Mouse (Mus musculus) c-Kit-positive CD71-negative TER-119-negative erythroid progenitor cells, embryonic 14.5 days (primary cell): Measurements from ENCODE around the gene Osbpl6.

Experiments used
- DNase-seq: peaks from one replicate; pipeline ENCODE4 v3.0.0-alpha.2; 2013; ENCODE audit warnings: low read depth

Gene Osbpl6

DNA sequence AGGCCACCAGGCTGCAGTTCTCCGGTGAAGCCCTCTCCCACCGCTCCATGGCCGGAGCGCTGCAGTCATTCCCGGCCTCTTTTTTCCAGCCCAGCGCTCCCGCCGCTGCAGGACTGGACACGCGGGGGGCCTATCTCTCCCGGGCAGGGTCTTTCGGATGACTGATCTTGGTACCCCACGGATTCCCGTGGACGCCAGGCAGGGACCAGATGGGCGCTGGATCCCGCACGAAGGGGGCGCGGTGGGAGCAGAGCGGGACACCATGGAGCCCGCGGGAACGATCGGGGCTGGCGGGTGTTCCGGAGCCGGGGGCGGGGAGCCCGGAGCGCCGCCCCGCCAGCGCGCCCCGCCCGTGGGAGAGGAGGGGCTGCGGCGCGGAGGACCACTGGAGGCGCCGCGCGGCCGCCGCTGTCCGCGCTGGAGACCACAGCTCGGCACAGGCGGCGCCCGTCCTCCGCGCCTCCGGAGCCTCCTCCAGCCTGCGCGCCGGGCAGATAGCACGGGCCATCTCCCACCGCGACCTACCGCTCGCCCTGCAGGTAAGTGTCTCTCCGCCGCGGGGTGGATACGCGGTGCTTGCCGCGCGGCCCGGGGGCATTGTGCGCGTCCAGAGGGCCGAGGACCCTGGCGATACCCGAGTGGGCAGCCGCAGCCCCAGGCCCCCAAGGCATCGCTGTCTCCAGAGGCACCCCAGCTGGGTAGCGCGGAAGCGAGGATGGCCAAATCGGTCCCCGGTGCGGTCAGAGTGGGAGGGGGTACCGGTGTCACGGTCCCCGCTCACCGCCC lies at the start of gene Osbpl6:
Gene Osbpl6, plus strand, starts transcription at position 358 of the 786 bp plus-strand sequence.
- no peak for DNase-seq

DNA sequence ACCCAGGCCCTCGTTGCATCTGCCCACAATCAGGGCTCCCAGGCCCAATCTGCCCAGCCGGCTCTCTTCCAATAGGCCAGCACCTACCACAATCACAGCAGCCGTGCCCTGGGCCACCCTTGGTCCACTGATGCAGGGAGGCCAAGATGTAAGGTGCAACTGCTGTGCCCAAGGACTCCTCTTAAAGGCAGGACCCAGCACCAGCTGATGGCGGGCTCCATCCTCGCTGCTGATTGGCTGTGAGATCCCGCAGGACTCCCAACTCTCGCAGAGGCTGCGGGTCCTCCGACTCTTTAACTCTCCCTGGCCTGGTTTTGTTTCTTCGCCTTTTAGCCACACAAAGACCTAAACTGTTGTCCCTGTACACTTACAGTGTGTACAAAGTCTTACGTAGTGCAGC lies 46.1 kb upstream of the Osbpl6 start, which contains the start of gene Cyct:
Gene Cyct, minus strand, starts transcription at position 225 of the 400 bp plus-strand sequence.
- no peak for DNase-seq

GRCm38 (mm10) chr2:76362111-76362510 lies 44.2 kb upstream of the Osbpl6 start:
- DNase-seq: no peak

DNA sequence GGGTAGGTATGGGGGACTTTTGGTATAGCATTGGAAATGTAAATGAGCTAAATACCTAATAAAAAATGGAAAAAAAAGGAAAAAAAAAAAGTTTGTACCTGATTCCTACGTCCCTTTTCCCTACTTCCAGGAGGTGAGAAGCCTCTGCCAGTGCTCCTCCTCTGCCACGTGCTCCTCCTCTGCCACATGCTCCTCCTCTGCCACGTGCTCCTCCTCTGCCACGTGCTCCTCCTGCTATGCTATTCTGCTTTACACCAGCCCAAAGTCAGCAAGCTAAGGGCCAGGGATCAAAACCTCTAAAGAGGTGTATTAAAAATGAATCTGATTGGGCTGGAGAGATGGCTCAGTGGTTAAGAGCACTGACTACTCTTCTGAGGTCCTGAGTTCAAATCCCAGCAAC lies 40.5 kb upstream of the Osbpl6 start:
- no peak for DNase-seq

GRCm38 (mm10) chr2:76367188-76367922 lies 39.0 kb upstream of the Osbpl6 start:
- DNase-seq: peak; percentile 79

DNA sequence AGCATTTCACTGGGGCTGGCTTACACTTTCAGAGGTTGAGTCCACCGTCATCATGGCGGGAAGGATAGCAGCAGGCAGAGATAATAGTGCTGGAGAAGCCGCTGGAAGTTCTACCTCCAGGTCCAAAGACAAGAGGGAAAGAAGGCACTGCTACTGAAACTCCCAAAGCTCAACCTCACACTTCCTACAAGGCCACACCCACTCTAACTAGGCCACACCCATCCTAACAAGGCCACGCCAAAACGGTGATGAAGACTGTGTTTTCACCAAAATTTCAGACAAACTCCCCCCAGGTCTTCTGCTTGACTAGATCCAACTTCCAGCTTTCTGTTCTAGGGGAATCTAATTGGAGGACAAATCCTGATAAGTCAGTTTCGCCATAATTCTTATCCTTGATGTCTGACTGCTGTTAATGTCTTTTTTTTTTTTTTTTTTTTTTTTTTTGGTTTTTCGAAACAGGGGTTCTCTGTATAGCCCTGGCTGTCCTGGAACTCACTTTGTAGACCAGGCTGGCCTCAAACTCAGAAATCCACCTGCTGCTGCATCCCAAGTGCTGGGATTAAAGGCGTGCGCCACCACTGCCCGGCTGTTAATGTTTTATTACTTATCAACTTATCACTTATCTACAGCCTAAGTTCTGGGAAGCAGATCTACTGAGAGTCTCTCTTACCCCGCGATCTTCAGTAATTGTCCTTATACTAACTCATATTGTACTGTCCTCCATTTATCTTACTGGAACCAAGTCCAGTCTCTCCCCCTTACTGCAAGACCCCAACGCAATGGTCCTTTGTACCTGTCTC lies 37.2 kb upstream of the Osbpl6 start:
- DNase-seq: no peak

GRCm38 (mm10) chr2:76369821-76370655 lies 36.3 kb upstream of the Osbpl6 start, which contains the start of gene Rbm45:
Rbm45 (plus strand) TSS chr2:76369984.
- peak; percentile 73 for DNase-seq

- DNase-seq: no peak
These were observed 35.7 kb upstream of the Osbpl6 start for GRCm38 (mm10) chr2:76370656-76370922.

DNA sequence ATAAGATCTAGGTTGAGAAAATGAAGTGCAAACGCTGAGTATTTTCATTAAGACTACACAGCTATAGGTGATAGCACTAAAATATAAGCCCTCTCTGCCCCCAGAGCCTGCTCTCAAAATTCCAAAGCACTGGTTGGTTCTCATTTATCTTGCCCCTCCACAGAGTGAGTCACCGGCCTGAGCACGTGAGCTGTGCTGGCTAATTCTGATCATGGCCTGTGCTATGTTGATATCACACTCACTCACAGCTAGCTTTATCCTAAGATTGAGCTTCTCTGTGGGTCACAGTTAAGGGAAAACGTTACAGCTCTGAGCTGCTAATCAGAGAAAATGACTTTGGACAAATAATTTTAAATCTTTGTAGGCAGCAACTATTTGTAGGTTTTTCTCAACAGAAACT lies 34.1 kb upstream of the Osbpl6 start:
- DNase-seq: no peak

DNA sequence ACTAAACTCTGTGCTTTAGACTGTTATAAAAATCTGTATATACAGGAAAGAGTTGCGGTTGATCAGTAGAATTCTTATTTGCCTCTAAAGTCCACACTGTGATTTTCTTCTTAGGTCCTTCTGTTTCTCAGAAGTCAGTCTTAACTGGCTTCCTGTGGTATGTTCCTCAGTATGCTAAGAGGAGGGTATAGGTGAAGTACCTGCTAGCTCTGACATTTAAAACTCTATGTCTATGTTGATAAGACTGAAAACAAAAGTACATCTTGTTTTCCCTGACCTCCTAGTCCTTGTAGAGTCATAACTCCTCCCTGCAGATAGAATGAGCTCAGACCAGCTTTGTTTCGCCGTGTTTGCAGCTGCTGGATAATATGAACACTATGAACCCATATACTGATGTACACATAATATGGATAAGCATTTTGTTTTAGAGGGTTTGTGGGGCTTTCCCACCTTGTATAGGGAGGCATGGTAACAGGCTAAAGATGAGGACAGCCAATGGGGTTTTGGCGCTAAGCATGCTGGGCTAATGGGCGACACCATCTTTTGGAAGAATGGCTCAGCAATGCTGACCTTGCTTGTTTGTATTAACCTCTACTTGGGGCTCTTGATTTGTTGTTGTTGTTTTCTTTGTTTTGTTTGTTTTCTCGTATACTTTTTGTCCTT lies 31.6 kb upstream of the Osbpl6 start:
- no peak for DNase-seq

DNA sequence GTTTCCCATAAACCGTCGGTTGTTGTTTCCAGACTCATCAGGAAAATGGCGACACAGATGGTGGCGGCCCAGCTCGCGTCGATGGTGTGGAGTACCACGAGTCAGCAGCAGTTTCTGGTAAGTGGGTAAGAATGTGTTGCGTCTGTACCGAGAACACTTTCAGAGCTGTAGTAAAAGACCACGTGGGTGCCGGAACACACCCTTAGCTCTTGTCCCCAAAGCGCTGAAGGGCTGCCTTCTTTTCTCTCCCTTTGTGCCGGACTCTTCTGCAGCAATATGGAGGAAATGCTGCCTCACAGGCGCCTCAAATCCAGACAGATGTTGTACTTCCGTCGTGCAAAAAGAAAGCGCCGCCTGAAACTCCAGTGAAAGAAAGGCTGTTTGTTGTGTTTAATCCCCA lies 27.7 kb upstream of the Osbpl6 start:
- no peak for DNase-seq

DNA sequence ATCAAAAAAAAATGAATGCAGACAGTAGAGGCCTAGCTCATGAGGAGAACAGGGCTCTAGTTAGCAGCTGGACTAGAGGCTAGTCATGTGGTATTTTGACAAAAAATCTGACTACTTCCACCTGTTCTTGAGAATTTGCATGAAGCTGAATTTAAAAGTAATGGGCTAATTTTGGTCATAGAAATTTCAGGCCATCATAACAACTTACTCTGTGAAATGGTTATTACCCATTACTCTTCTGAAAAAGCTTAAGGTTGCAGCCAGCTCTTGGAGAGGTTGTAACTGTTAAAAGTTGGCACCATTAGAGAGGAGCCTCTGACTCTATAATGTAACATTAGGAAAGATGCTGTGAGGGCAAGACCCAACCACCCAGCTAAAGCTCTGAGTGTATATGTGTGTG lies 19.8 kb upstream of the Osbpl6 start:
- DNase-seq: no peak

DNA sequence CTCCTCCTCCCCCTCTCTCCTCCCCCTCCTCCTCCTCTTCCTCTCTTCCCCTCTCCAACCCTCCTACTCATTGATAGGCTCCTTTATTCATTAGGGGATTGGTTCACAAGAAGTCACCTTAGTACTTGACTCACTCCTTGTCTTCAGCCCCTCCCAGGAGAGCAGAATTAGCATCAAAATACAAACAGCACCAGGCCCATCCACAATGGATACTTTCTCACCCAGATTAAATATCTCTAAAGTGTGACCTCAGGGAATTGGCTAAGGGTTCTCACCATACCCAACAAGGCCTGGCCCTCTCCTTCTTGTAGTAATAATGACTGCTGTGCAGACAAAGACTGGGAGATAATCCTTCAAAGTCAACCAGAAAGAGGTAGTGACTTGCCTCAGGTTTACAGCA lies 6.1 kb upstream of the Osbpl6 start:
- DNase-seq: no peak

DNA sequence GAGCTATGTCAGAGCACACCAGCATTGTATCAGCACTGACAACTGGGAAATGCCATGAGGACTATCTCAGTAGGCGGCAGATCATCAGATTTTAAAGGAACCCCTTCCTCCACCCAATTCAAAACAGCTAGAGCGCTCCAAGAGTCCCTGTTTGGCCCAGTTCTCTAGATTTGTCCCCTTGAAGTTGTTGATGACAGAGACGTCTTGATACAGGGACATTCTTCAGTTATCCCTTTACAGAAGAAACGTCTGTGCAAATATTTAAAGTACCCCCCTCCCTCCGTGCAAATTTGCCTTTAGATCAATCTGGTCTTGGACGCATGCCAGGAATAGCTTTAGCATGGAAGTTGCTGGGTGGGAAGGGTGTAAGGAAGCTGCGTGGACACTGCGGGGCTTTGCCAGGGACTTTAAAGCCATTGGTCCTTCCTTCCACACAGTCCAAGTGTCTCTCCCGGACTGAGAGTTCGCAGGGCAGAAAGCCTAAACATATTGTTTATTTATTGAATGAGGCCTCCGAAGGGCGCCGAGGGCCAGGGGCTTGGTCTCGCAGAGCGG lies 635 bp upstream of the Osbpl6 start:
- no peak for DNase-seq

- no peak for DNase-seq
These were observed 681 bp downstream of the Osbpl6 start for GRCm38 (mm10) chr2:76406937-76407441.

DNA sequence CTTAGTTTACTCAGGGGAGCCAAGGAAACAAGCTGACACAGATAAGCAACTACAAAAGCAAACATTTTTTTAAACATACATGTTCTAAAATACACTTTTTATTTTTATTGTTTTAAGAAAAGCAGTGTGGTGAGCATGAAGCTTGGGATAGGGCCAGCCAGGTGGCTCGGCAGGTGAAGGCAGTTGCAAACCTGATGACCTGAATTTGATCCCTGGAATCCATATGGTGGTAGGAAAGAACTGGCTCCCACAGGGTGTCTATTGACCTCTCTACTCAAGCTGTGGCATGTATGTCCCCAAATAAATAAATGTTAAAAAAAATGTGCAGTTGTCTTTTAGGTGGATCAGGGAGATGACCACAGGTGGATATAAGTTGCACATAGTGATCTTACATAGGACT lies 3.2 kb downstream of the Osbpl6 start:
- DNase-seq: no peak

- no peak for DNase-seq
These were observed 3.7 kb downstream of the Osbpl6 start for GRCm38 (mm10) chr2:76409986-76410385.

DNA sequence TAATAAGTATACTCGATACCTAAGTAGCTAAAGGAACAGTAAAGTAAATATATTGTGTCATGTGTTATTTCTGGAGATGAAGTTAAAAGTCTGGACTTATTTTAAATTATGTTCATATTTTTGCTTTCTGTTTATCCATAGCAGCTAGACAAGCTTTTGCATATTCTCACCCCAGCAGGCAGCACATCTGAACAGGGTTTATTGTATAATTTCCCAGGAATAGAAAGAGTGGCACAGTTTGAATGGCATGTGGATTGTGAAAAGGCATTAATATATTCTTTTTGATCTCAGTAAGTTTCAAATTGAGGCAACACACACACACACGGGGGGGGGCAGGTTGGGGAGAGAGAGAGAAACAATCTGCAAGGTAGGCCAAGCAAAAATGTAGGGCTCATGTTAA lies 6.6 kb downstream of the Osbpl6 start:
- no peak for DNase-seq

DNA sequence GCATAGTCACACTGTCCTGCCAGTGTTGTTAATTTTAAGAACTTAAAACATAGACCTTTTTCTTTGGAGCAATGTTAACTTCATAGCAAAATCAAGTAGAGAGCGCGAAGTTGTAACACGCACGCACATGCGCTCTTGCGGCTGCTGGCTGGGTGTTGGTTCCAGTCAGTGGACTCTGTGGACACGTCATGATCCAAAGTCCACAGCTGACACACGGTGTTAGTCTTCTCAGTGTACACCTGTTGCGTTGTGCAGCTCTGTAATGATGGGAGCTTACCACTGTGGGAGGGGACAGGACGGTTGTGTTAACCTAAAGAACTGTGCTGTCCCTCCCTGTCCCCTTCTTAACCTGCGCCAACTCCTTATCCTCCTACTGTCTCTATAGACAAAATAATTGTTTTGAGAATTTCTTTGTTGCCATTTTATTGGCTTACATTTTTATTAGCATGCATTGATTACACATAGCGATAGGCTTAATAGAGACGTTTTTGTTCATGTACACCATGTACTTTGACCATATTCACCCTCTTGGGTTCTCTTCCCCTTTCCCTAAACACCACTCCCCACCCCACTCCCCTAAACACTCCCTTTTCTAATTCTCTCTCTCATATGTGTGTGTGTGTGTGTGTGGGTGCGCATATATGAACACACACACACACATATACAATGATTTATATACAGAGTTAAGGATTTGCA lies 11.3 kb downstream of the Osbpl6 start:
- no peak for DNase-seq

- no peak for DNase-seq
These were observed 11.8 kb downstream of the Osbpl6 start for GRCm38 (mm10) chr2:76418142-76418518.
